Mouse (Mus musculus) heart, adult 2 months (tissue): ENCODE measurements around the gene Larp1.

Experiments used
- CTCF ChIP-seq: fragments of 200-600 bp; IDR thresholded peaks from 2 replicates; pipeline ENCODE4 v1.8.1; 2022; ENCODE audit warnings: antibody characterized with exemption, mild to moderate bottlenecking, moderate library complexity
- POLR2A ChIP-seq: fragments of 200-500 bp; IDR thresholded peaks from 2 replicates; pipeline ENCODE4 v1.6.1; 2011; ENCODE audit warnings: mild to moderate bottlenecking, low read depth, low read length, control low read depth; ENCODE audit not compliant: insufficient read depth

GRCm38 (mm10) chr11:58009051-58009515 is at the start of gene Larp1:
- TF ChIP-seq CTCF (no peak), POLR2A (no peak)
